Mouse (Mus musculus): ENCODE data around the gene D6Ertd527e.

D6Ertd527e gene

GRCm38 (mm10) chr6:87112125-87112524 is 7.6 kb downstream of the D6Ertd527e start:
- no peak for DNase-seq

GRCm38 (mm10) chr6:87115981-87116380 is 11.4 kb downstream of the D6Ertd527e start:
- DNase-seq = no peak

GRCm38 (mm10) chr6:87116596-87116995 is 12.1 kb downstream of the D6Ertd527e start:
- DNase-seq = no peak

GRCm38 (mm10) chr6:87119066-87119837 is 14.7 kb downstream of the D6Ertd527e start:
- DNase-seq = no peak

- DNase-seq = no peak
Observed at GRCm38 (mm10) chr6:87119975-87120374, 15.4 kb downstream of the D6Ertd527e start.

GRCm38 (mm10) chr6:87120661-87121060 is 16.1 kb downstream of the D6Ertd527e start:
- no peak for DNase-seq

- no peak for DNase-seq
Observed at GRCm38 (mm10) chr6:87121961-87122360, 17.4 kb downstream of the D6Ertd527e start.

- no peak for DNase-seq
Observed at GRCm38 (mm10) chr6:87123406-87123805, 18.9 kb downstream of the D6Ertd527e start.

GRCm38 (mm10) chr6:87123973-87124372 is 19.4 kb downstream of the D6Ertd527e start:
- no peak for DNase-seq

- DNase-seq = no peak
Observed at GRCm38 (mm10) chr6:87127049-87127753, 22.7 kb downstream of the D6Ertd527e start.

- no peak for DNase-seq
Observed at GRCm38 (mm10) chr6:87129861-87130260, 25.3 kb downstream of the D6Ertd527e start.

GRCm38 (mm10) chr6:87130628-87131027 is 26.1 kb downstream of the D6Ertd527e start:
- no peak for DNase-seq

GRCm38 (mm10) chr6:87131078-87131477 is 26.5 kb downstream of the D6Ertd527e start:
- DNase-seq = no peak

- no peak for DNase-seq
Observed at GRCm38 (mm10) chr6:87133520-87133919, 29.0 kb downstream of the D6Ertd527e start.

- DNase-seq = no peak
Observed at GRCm38 (mm10) chr6:87133966-87134546, 29.5 kb downstream of the D6Ertd527e start.

- no peak for DNase-seq
Observed at GRCm38 (mm10) chr6:87138479-87138878, 33.9 kb downstream of the D6Ertd527e start.

- no peak for DNase-seq
Observed at GRCm38 (mm10) chr6:87139796-87140553, 35.4 kb downstream of the D6Ertd527e start.

GRCm38 (mm10) chr6:87142239-87142638 is 37.7 kb downstream of the D6Ertd527e start:
- DNase-seq = no peak

GRCm38 (mm10) chr6:87143594-87143993 is 39.0 kb downstream of the D6Ertd527e start:
- no peak for DNase-seq

GRCm38 (mm10) chr6:87147921-87148320 is 43.4 kb downstream of the D6Ertd527e start:
- DNase-seq = no peak

- DNase-seq = no peak
Observed at GRCm38 (mm10) chr6:87150471-87150870, 45.9 kb downstream of the D6Ertd527e start.

- DNase-seq = no peak
Observed at GRCm38 (mm10) chr6:87151427-87151826, 46.9 kb downstream of the D6Ertd527e start.

All from kidney, postnatal 36 days (tissue).